Mouse (Mus musculus) MEL (cell line): ENCODE measurements around the gene Plk3.
A peak's percentile ranks its signal among the peaks of the same experiment; 100 is the strongest.

Experiments
- CHD1 ChIP-seq: IDR thresholded peaks from 2 replicates; pipeline ENCODE4 v1.6.1; 2012; ENCODE audit warnings: low read depth, mild to moderate bottlenecking, inconsistent platforms, low read length, improper control_type of control experiment
- CHD2 ChIP-seq: IDR thresholded peaks from 2 replicates; pipeline ENCODE4 v1.6.1; 2011; ENCODE audit warnings: low read length, improper control_type of control experiment
- CTCF ChIP-seq, 3 experiments: IDR thresholded peaks in 2 of 3; conservative IDR thresholded peaks in 1 of 3; 2 replicates each; pipeline ENCODE4 v1.5.1; 2011 to 2012; ENCODE audit warnings: low read length in 3 of 3, low read depth in 2 of 3, mild to moderate bottlenecking in 2 of 3, improper control_type of control experiment in 1 of 3, inconsistent platforms in 1 of 3, mixed read lengths in 1 of 3, moderate library complexity in 1 of 3; ENCODE audit not compliant: control insufficient read depth in 1 of 3, insufficient read depth in 1 of 3, poor library complexity in 1 of 3, severe bottlenecking in 1 of 3
- EP300 ChIP-seq, 2 experiments: IDR thresholded peaks; 2 replicates each; pipeline ENCODE4 v1.6.1; 2011; ENCODE audit warnings: improper control_type of control experiment in 2 of 2, low read length in 2 of 2, low read depth in 1 of 2, mild to moderate bottlenecking in 1 of 2
- ETS1 ChIP-seq: IDR thresholded peaks from 2 replicates; pipeline ENCODE4 v1.6.1; 2012; ENCODE audit warnings: low read depth, mild to moderate bottlenecking, inconsistent platforms, low read length, improper control_type of control experiment, moderate library complexity
- GATA1 ChIP-seq: IDR thresholded peaks from 2 replicates; pipeline ENCODE4 v1.6.1; 2011; ENCODE audit warnings: low read depth, low read length, improper control_type of control experiment
- HCFC1 ChIP-seq: IDR thresholded peaks from 2 replicates; pipeline ENCODE4 v1.6.1; 2012; ENCODE audit warnings: low read depth, mild to moderate bottlenecking, inconsistent platforms, low read length, improper control_type of control experiment, moderate library complexity
- MAX ChIP-seq: IDR thresholded peaks from 2 replicates; pipeline ENCODE4 v1.6.1; 2011; ENCODE audit warnings: low read length, improper control_type of control experiment
- POLR2A ChIP-seq, 2 experiments: IDR thresholded peaks; 2 replicates each; pipeline ENCODE4 v1.6.1; 2011 to 2012; ENCODE audit warnings: low read length in 2 of 2, mild to moderate bottlenecking in 2 of 2, control low read depth in 1 of 2, improper control_type of control experiment in 1 of 2, low read depth in 1 of 2, moderate library complexity in 1 of 2; ENCODE audit not compliant: control insufficient read depth in 1 of 2, insufficient read depth in 1 of 2, poor library complexity in 1 of 2
- TAL1 ChIP-seq: IDR thresholded peaks from 2 replicates; pipeline ENCODE4 v1.6.1; 2012; ENCODE audit warnings: mild to moderate bottlenecking, inconsistent platforms, low read length, moderate library complexity, mixed read lengths
- USF1 ChIP-seq: IDR thresholded peaks from 2 replicates; pipeline ENCODE4 v1.6.1; 2014; ENCODE audit warnings: low read depth, mild to moderate bottlenecking, inconsistent platforms, low read length, improper control_type of control experiment, moderate library complexity
- ZC3H11A ChIP-seq: IDR thresholded peaks from 2 replicates; pipeline ENCODE4 v1.6.1; 2012; ENCODE audit warnings: low read depth, mild to moderate bottlenecking, inconsistent platforms, low read length, improper control_type of control experiment
- ZNF384 ChIP-seq: IDR thresholded peaks from 2 replicates; pipeline ENCODE4 v1.6.1; 2012; ENCODE audit warnings: low read depth, mild to moderate bottlenecking, inconsistent platforms, low read length, improper control_type of control experiment

DNA sequence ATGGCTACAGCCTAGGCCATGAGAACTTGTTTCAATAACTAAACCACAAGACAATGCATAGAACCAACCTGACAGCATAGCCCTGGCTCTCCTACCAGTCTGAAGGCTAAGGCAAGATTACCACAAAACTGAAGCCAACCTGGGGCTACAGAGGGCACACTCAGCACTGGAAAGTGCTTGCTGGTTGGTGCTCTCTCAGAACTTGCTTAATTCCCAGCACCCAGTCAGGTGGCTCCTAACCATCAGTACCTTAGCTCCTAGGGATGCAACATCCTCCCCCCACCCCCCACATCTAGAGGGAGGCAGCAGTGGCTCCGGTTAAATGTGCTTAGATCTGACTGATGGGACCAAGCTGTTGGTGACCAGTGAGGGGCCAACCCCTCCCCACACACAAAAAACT is 17.7 kb upstream of the Plk3 start:
- TF ChIP-seq GATA1 (no peak), HCFC1 (no peak), CTCF (IDR thresholded peaks at IDR 0.05 in 2 of 3, conservative IDR thresholded peaks at IDR 0.05 in 1 of 3; ENCODE audit: control insufficient read depth in 1 of 3, insufficient read depth in 1 of 3, low read depth in 2 of 3, low read length in 3 of 3, poor library complexity in 1 of 3, severe bottlenecking in 1 of 3) (no peak), CHD2 (no peak), EP300 (IDR thresholded peaks at IDR 0.05; ENCODE audit: low read depth in 1 of 2, low read length in 2 of 2) (no peak), POLR2A (IDR thresholded peaks at IDR 0.05; ENCODE audit: control insufficient read depth in 1 of 2, insufficient read depth in 1 of 2, low read depth in 1 of 2, low read length in 2 of 2, poor library complexity in 1 of 2) (peak in 1 of 2 experiments; percentile 29; a peak in 1 of 4 replicates), ZC3H11A (no peak), USF1 (no peak), TAL1 (no peak), ZNF384 (no peak), CHD1 (no peak), MAX (no peak), ETS1 (no peak)
